Mouse (Mus musculus): ENCODE measurements around the gene Hnrnpu.

DNA sequence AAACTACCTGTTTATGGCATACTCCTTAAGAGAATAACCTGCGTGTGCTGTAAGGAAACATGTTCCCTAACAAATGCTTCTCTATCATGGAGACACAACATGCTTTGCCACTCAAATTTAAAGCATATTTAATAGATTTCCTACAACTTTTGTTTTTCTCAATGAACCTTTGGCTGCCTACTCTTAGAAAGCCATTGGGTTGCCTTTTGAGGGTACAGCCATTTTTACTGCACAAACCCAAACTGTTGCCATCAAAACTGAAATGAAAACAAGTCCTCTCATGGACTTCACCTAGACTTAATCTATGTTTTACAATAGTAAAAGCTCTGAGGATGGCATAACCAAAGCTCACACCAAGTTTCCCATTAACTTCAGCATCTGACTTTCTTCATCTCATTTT lies 13.0 kb downstream of the Hnrnpu start:
- TF ChIP-seq GATA1 (IDR thresholded peaks at IDR 0.05; ENCODE audit: low read length) = no peak
- TF ChIP-seq TAL1 (IDR thresholded peaks at IDR 0.05; ENCODE audit: low read length) = no peak
